Mouse (Mus musculus): ENCODE measurements around the gene Cacna1s.

The Cacna1s gene

GRCm38 (mm10) chr1:136055771-136056170 lies 3.2 kb downstream of the Cacna1s start:
- no peak for DNase-seq

GRCm38 (mm10) chr1:136058594-136058993 lies 6.0 kb downstream of the Cacna1s start:
- no peak for DNase-seq

GRCm38 (mm10) chr1:136061041-136061789 lies 8.7 kb downstream of the Cacna1s start:
- peak; percentile 79 for DNase-seq

GRCm38 (mm10) chr1:136061790-136062141 lies 9.2 kb downstream of the Cacna1s start:
- DNase-seq, result no peak

GRCm38 (mm10) chr1:136063991-136064390 lies 11.4 kb downstream of the Cacna1s start:
- no peak for DNase-seq

GRCm38 (mm10) chr1:136066621-136067020 lies 14.1 kb downstream of the Cacna1s start:
- DNase-seq, result no peak

DNA sequence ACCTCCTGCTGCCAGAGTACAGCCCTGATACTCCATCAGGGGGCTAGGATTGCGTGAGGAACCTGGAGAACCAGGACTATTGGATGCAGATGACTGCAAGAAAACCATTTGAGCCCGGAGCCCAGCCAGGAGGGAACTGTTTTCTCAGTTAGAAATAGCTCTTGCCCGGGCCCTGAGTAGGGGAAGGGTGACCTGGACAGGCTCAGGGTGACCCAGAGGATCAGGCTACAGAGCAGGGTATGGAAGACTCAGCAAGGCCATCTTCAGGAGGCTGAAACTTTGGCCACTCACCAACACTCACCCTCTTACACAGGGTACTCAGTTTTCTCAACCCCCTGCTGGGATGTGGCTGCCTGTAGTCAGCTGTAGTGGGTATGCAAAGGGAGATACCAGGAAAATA lies 15.0 kb downstream of the Cacna1s start:
- no peak for DNase-seq

GRCm38 (mm10) chr1:136076086-136076485 lies 23.5 kb downstream of the Cacna1s start:
- DNase-seq, result peak; percentile 34

DNA sequence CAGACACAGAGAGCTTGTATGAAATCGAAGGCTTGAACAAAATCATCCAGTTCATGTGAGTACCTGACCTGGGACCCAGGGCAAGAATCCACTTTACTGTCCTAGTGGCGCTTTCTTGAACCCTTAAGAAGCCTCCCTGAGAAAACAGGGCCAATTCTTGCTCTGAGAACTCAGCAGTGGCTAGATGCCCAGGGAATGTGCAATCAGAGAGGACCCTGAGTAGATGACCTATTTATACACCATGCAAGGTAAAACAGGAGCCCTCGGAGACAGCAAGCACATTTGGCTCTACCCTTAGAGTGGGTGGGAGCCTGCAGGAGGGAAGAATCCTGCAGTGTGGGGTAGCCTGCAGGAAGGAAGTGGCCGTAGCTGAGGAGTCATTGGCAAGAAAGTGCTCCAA lies 25.1 kb downstream of the Cacna1s start:
- DNase-seq, result no peak

GRCm38 (mm10) chr1:136081161-136081560 lies 28.6 kb downstream of the Cacna1s start:
- no peak for DNase-seq

- no peak for DNase-seq
These were observed 33.6 kb downstream of the Cacna1s start for GRCm38 (mm10) chr1:136085988-136086685.

DNA sequence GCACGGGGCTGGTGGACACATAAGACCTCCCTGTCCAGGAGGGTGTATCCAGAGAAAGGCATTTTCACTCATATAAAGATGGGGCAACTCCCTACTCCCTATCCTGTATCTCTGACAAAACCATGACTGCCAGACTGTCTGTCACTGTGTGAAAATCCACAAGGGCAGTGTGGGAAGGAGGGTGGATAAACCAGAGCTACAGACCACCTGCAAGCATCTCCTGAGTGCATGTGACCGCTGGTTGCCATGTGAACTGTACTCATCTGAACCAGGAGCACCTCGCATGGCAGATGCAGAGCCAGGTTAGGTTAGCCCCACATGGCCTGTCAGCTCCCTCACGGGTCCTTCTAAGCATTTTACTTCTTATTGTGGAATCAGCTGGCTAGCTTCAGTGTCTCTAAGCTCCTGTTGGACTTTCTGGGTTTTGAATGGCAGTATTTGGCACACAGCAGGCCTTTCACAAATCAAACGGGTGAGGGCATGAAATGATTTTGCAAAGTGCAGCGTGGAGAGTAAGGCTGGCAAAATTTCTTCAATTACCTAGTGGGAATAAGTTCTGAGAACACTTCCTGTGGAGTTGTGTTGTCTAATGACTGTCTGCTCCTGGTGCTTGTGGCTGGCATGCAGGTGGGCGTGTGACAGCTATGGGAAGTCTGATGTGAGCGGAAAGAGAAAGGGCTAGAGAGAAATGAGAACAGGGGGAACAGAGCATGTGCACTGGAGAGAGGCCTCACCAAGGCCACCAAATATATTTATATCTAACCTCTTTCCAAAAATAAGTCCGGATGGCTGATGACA lies 37.0 kb downstream of the Cacna1s start:
- DNase-seq, result no peak

GRCm38 (mm10) chr1:136093726-136094125 lies 41.2 kb downstream of the Cacna1s start:
- no peak for DNase-seq

DNA sequence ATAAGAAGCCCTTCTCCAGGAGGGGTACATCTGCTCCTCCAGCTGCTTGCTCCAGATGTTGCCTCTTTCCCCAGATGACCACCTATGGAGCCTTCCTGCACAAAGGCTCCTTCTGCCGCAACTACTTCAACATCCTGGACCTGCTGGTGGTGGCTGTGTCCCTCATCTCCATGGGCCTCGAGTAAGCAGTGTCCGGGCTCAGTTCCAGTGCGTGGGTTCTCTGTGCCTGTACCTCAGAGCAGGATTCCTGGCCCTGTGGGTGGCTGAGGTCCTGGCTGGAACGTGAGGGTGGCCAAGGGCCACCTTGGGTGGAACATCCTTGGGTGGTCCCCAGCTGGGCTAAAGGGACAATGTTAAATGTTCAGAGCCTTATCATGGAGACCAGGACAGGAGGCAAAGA lies 42.3 kb downstream of the Cacna1s start:
- no peak for DNase-seq

- no peak for DNase-seq
These were observed 49.5 kb downstream of the Cacna1s start for GRCm38 (mm10) chr1:136102094-136102493.

- no peak for DNase-seq
These were observed 50.0 kb downstream of the Cacna1s start for GRCm38 (mm10) chr1:136102551-136102950.

DNA sequence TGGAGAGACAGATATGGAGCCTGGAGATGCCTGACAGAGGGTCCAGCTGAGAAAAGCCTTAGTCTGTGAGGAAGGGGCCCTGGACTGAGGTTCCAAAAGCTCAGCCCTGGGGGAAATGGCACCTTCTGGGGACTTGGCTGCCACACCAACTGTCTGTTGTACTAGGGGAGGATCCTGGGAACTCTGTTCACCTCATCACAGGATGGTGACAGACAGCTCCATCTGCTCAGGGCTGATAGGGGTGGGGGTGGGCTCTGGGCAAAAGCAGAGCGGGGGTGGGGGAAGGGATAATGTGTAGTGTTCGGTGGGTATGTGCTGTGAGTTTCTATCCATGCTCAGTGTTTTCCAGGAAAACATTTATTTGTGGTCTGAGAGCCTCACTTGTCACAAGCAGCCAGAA lies 50.4 kb downstream of the Cacna1s start:
- no peak for DNase-seq

DNA sequence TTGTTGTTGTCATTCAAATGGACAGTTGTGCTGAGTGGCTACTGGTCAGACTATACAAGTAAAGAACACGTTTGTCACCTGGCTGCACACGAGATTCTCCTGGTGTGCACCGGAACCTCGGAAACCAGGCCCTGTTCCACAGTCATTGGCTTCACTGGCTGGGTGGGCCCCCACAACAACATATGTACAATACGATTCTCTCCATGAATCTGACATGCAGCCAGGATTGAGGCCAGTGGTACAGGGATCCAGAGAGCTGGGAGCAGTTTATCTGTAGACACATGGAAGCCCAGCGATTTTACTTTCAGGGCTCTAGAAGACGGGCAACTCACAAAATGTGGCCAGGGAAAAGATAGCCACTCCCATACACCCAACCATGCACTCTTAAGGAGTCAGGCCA lies 51.1 kb downstream of the Cacna1s start:
- no peak for DNase-seq

DNA sequence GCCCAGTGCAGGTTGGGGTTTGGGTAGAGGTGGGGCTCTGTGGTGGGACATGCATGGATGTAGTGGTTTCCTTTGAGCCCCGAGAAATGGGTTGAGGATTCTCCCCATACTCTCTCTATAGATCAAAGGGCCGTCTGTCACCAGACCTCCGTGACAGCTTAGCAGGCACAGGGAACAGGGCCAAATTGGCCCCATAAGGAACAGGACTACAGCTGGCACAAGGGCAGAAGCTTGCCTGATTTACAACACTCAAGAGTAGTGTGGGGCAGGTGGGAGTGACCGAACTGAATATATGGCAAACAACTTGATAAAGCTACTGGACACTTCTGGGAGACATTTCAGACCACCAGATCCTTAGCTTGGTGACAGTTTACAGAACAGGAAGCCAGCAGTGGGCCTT lies 52.2 kb downstream of the Cacna1s start:
- no peak for DNase-seq

DNA sequence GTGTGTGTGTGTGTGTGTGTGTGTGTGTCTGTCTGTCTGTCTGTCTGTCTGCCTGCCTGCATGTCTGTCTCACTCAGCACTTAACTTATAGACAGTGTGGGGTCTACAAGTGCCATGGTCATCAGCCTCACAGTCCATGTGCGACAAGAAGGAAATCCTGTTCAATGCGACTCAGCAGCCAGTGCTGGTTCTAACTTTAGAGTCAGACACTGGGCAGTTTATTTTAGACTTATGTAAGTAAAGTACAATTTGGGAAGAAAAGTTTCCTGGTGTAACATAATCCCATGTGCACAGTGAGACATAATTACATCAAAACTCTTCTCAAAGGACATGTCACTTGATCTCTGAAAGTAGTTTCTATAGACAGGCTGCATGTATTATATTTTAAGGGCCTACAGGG lies 56.9 kb downstream of the Cacna1s start:
- no peak for DNase-seq

DNA sequence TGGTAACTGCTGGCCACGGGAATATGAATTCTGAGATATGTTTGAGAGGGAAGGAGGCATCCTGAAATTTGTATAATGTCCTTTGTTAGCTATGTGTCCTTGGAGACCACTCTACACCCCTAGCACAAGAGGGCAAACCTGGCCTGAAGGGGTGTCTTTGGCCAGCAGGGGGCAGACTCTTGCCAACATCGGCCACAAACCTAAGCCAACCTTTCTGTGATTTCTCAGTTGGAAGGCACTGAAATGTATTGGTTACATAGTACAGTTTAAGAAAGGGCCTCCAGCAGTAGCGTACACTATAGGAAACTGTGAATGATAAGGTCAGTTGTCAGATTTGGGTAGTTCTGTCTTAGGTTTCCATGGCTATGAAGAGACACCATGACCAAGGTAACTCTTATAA lies 63.6 kb downstream of the Cacna1s start:
- peak; percentile 39 for DNase-seq

DNA sequence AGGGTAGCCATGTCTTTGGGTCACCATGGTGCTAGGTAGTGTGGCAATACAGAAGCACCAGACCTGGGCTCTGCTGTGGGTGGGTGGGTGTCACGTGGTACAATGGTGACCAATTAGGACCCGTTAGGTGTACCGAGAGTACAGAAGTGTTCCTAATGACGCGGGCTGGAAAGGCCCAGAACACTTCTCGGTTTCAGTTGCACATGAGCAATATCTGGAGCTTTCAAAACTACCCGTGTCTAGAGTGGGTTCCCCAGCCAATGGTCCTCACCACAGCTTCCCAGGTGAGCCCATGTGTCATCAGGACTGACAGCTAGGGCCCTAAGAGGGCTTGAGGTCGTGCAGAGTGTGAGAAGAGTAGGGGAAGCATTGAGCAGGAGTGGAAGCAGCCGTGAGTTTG lies 64.5 kb downstream of the Cacna1s start:
- no peak for DNase-seq

DNA sequence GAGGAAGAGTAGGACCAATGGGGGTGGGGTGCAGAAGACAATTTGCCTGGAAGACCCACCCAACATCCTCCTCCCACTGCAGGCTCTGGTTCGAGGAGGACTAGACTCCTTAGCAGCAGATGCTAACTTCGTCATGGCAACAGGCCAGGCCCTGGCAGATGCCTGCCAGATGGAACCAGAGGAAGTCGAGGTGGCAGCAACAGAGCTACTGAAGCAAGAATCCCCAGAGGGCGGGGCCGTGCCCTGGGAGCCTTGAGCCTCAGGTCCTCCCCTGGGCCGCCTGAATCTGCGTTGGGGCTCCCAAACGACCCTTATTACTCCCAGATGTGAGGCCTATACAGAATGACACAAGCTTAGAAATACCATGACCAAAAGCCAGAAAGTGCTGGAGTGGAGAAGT lies 66.3 kb downstream of the Cacna1s start:
- no peak for DNase-seq
